Mouse (Mus musculus): ENCODE data around the gene Rassf6.

The Rassf6 gene

DNA sequence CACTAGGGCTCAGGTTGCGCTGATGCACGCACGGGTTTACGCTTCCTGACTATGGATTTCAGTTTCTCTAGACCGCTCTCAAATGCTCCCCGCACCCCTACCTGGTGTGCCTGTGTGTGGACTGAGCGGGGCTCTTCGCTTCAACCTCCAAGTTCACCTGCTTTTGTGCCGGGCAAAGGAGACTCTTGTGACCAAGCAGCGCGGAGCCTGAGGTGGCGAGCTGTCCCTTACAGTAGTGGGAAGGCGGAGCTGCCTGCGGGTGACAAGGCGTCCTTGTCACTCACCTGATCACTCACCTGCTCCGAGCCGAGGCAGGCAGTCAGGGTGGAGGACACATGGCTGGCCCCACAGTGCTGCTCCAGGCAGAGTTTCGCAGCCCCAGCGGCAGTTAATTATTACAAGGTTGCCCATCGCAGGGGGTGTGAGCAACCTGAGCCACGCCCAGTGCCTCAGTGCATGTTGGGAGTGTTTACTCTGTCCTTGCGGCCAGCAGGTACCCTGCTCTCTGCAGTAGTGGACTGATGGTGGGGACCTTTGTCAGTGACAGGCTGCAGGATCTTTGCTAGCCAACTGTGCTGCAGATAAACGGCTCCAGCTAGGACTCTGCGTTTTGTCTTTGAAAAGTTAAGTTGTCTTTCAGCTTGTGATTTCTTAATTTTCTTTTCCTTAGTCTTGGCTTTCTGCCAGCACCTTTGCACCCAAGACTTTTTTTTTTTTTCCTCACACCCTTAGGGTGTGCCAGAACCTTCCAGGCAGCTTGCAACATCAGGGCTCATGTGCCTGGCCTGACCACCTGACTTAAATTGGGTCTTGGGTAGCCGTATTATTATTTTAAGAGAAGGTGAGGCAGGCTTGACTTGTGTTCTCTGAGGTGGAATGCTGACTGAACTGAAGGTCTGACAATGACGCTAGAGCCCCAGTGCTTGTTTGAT, at the start of gene Rassf6:
TSS of gene Rassf6 (minus strand) at position 372 of the 932 bp plus-strand sequence.
- DNase-seq (ENCODE audit: low spot score in 2 of 2): no peak

DNA sequence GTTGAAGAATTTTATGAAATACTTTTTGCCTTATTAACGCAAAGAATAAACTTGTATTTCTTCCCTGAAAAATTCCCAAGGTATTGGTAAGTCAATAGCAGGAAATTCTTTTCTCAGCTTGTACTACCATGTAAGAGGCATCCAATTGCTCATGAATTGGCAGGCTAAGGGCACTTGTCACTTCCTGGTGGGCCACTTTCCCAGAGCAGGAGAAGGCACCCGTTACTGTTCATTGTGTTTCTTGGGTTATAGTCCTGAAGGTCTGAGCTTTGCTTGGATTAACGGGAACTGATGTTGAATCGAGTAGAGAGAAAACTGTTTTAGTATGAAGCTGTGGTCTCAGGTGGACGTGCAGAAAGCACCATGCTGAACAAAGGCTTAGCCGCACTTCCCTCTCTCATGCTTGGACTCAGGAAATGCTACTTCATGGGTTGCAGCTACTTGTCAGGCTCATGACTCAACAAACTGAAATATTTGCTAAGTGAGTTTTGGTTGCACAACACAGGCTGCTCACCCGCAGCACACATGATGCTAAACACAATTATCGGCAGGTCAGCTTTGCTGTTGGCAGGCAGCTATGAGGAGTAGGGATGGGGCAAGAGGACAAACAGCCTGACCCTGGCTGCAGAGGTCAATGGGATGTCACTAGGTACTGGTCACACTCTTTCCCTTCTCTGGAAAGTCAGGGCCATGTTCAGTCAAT, 49.1 kb upstream of the Rassf6 start:
- no peak for DNase-seq (ENCODE audit: low spot score in 2 of 2)

DNA sequence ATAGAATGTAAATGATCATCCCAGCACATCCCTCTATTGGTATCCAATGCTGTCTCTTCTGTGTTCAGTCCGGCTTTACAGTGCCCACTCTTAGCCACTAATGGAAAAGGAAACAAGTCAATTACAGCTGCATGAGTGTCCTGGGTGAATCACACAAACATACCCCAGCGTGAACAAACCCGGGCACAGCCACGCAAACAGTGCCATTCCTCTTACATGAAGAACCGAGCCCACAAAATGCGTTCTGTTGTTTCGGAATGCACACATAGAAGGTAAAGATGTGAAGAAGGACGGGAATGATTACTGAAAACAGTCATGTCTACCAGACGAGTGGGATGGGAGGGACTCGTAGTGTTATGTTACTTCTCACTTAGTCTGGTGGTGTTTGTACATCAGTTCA, 47.5 kb upstream of the Rassf6 start:
- no peak for DNase-seq (ENCODE audit: low spot score in 2 of 2)

DNA sequence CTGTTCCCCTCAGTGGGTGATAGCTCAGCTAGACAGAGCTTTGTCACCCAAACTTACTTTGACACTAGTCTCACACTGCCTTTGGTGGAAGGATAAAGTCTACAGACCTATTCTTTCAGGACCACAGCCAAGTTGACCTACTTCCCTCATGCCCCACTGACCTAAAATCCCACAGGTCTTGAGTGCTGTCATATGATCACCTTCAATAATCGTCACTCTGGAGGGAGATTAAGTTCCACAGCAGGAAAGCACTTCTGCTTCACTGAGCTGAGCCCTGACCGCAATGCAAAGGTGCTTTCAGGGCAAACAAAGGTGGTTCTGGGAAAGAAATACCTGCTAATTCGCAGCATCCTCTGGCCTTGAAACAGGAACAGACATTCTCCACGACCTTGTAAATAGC, 44.5 kb upstream of the Rassf6 start:
- DNase-seq (ENCODE audit: low spot score in 2 of 2): no peak

DNA sequence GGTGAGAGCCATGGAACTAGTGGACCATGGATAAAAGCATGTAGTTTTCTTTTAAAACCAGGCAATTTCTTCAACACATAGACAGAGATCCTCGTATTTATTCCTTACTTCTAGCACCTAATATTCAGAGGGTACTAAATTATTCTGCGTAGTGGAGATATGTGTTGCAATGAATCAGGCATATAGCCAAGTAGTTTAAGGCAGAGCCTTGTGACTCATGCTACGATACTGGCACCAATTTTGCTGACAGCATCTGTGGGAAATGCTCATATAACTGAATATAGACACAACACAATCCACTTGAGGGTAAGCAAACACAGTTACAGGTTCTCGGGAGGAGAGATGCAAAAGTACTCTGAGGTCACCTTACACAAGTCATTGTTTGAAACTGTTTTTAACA, 41.4 kb upstream of the Rassf6 start:
- no peak for DNase-seq (ENCODE audit: low spot score in 2 of 2)

DNA sequence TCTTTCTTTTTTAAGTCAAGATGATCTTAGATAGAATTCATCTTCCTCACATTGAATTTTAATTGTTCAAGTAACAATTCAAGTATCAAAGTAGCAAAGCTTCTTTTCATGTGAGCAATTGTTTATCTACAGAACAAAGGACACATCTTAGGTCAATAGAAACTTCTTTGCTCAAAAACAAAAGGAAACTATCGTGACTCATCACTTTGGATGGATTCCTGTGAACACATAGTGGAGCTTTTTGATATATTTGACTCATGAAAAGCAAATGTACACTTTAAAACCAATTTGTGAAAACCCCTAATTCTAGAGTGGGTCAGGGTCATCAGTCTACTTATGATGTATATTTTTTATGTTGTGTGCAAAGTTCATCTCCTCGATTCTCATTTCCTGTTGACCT, 37.1 kb upstream of the Rassf6 start:
- no peak for DNase-seq (ENCODE audit: low spot score in 2 of 2)

DNA sequence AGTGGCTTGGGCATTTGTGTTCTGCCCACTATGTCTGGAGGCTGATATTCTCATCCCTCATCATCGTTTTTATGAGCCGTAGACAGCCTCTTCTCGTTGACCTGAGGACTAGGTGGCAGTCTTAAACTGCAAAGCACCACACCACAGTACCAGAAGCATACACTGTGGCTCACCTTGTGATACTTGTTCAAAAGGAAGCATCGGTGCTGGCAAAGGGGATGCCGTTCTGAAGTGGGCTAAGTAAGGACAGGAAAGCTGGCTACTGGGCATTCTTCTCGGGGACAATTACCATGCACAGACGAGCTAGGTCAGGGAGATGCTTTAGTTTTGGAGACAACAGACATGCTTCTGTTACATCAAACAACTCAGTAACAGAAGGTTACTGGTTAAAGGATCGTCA, 21.4 kb upstream of the Rassf6 start:
- no peak for DNase-seq (ENCODE audit: low spot score in 2 of 2)

DNA sequence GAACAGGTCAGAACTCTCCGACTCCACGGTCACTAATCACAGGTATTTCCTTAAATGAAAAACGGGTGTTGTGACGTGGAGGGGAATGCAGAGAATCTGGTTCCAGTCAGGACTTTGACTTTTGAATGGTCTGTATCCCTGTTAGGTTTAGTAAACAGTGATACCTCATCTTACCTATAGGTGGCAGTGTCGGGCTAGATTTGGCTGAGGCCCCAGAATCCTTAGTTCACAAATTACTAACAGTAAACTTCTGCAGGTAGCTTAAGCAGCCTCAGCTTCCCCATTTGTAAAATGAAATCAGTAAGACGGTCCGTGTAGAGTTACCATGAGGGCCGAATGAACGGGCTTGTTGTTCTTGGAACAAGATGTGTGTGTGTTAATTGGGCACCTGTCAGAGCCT, 21.0 kb upstream of the Rassf6 start:
- DNase-seq (ENCODE audit: low spot score in 2 of 2): peak in 1 of 2 experiments; percentile 61

DNA sequence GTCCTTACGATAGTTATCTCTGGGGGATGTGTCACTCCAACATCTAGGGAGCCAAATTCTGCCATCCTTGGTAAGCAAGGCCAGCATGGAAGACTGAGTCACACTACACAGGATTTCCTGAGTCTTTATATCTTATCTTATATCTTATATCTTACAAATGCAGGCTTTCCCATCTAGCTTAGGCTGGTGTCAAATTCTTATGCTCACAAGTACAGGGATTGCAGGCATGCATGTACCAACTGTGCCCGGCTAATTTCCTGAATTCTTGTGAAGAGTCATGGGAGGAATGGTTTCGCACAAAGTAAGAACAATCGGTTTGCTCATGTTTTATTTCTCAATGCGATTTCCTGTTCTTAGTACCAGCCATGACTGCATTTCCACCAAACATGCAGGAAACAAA, 20.0 kb upstream of the Rassf6 start:
- no peak for DNase-seq (ENCODE audit: low spot score in 2 of 2)

DNA sequence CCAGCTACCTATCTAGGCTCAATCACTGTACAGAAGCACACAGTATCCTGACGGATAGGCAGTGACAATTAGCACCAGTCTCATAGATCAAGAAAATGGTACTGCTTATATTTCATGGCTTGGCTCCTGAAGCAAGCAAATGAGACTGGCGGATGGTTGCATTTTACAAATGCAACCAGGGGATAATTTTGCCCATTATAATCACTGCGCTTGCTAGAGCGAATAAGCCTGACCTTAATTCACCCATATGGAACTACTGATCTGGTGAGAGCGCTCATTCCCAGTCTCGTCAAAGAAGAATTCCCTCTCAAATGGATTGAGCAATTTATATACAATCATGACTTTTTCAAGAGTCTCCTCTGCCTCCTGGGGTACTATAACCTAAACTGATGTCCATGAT, 16.2 kb upstream of the Rassf6 start:
- no peak for DNase-seq (ENCODE audit: low spot score in 2 of 2)

DNA sequence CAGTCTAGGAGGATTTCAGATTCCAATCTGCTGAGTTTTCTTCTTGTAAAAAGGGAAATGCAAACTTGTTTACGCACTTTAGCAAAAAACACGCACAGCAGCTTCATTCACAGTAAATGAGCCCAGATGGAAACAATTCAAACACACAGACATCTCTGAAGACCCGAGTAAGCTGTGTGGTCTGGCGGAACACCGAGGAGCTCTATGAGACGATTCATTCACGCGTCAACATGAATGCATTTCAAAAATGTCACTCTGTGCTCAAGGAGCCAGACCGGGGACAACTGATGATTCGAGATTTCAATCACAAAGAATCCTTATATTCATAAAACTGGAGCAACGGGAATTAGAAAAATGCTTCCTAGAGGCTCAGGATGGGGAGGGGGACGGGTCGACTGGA, 15.4 kb upstream of the Rassf6 start:
- no peak for DNase-seq (ENCODE audit: low spot score in 2 of 2)

DNA sequence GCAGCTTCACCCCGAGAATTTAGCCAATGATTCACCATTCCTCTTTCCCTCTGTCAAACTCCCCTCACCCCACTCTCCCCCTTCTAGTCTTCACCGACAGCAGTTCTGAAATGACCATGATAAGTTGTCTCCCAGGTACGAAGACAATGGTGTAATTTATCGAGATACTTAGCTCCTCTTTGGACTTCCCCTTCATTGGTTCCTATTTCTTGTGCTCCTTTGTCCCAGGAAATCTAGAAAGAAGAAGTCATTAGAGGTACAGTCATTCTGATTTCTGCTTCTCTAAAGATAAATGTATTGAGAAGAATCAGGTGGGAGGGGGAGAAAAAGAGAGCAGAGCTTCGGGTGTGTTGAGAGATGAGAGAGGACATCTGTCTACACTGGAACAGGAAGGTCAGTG, 14.3 kb upstream of the Rassf6 start:
- DNase-seq (ENCODE audit: low spot score in 2 of 2): no peak

DNA sequence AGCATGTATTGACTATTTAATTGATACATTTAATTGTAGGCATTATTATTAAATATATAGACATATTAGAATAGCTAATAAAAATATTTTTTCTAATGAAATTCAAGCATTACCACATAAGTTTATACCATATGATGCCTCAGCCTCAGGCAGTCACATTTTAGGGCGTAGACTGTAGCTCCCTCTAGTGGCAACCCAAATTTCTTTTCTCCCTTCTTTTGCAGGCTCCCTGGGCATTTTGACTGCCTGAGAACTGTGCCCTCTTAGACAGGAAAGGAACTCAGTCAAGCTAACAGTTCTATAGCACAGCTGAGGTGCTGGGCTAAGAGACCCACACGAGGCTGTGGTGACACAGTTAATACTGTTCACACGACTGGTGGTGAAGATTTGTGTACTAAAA, 12.3 kb upstream of the Rassf6 start:
- DNase-seq (ENCODE audit: low spot score in 2 of 2): peak; percentile 63 to 81

DNA sequence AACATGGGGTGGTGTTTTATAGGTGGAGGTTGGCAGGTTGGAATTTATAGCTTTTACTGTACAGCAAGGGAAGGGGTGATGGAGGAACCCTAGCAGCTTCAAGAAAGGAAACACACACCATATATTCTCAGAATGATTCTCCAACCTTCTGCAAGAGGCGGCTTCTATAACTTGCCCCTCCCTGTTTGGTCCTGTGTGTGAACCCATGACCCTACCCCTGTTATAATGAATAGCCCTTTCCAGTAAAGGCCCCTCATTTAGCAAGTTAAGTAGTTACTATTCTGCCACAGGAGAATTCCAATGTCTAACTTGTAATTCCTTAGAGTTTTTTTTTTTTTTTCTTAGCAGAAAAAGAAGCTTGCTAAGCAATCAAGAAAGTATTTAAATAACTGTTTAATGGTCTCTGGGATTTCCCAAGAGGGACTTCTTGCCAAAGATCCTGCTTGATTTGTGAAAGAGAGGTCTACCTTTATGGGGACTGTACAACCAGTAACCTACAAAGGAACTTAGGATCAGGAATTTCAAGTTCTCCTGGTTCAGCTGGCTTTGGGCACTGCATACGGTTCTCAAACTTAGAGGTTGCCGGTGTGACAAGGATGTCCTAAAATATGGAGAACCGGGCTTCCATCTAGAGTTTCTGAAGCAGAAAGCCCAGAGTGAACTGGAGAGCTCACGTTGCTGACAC, 10.2 kb upstream of the Rassf6 start:
- no peak for DNase-seq (ENCODE audit: low spot score in 2 of 2)

DNA sequence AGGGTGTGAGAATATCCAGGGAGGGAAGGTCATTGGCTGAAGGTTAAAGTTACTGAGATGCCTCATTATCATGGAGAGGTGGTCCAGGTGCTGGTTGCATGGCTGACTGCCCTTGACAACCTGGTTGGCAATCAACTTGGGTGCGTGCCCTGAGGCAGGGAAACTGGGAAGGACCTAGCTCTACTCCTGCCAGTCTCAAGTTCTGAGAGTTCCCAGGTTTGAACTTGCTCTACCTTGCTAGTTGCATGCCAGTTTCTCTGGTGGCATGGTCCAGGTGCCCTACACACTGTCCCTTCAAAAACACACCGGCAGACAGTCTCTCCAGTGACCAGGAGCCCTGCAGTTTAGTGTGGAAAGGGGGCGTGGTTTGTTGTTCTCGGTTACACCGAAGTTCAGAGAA, 7.0 kb upstream of the Rassf6 start:
- no peak for DNase-seq (ENCODE audit: low spot score in 2 of 2)

DNA sequence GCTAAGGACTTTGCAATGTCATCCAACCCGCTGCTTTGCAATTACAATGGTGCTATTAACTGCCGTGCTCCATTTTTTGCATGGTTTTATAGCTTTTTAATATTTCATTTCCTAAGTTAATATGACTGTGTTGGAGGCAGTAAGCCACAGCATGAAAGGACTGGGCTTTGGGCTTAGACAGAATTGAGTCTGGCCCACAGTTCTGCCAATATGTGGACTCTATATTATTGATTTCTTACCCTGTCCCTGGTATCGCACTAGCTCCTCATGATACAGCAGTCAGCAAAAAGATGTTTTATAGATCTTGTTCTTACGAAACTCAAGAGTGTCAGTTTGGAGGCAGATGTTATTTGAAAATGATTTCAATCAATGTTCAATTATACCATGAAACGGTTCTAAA, 5.9 kb upstream of the Rassf6 start:
- DNase-seq (ENCODE audit: low spot score in 2 of 2): no peak

DNA sequence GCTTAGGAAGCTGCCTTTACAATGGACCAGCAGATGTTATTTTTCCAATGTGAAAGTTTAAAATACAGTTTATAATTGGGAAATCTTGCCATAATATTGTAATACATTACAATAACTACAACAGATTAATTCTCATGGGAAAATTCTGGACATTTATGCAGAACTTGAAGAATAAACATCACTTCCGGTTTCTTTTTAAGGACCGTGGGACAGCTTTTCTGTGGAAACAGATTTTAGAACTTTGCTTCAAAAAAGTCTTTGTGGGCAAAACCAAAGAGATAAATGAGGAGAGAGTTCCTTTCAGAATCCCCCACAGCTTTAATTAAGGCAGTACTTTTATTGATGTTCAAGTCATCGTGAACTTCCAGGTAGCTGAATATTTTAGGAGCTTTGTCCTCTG, 5.1 kb upstream of the Rassf6 start:
- no peak for DNase-seq (ENCODE audit: low spot score in 2 of 2)

DNA sequence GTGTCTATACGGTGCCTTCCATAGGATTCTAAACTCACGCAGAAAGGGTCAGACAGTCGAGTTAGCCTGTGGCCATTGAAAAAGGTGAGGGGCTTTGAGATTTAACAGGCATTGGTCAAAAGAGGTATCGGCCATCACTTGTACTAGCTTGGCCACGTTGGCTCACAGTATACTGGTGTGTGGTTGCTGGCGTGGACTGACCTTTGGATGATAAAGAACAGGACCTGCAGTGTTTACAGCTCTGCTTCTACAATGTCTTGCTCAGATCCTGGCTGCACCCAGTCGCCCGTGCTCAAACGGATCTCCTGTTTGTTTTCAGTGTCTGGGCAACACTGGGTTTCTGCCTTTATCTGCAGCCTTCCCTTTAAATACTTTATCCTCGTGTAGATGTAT, 757 bp upstream of the Rassf6 start:
- no peak for DNase-seq (ENCODE audit: low spot score in 2 of 2)

DNA sequence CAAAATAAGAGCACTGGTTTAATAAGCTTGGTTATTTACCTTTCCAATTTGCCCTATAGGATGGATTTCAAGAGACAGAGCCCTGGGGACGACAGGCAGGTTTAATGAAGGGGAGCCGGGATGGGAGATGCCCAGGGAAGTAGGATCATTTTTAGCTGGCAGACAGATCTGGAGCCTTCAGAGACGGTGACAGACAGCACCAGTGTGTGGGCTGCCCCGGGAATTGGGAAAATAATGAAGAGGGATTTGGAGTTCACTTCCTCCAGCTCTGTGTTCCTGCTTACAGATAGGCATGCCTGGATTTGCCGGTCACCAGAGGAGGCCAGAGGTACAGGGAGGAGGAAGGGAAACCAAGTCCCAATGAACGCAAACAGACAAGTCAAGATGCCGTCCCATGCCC, 5.6 kb downstream of the Rassf6 start:
- DNase-seq (ENCODE audit: low spot score in 2 of 2): no peak

DNA sequence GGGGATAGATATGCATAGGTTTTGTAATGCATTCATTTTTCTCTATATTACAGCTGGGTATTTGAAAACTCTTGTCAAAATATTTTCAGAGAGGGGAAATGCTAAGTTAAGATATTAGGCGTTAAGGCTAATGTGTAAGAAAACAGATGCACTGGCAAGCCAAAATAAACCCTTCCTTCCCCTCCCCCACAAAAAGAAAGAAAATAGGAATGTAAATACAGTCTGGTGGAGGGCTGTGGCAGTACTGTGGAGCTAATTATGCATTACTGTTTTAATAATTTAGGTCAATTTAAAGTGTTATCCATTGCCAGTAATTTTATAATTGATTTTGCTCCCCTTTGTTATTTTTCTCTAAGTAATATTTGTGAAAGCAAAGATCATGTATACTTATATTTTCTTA, 11.9 kb downstream of the Rassf6 start:
- DNase-seq (ENCODE audit: low spot score in 2 of 2): no peak

DNA sequence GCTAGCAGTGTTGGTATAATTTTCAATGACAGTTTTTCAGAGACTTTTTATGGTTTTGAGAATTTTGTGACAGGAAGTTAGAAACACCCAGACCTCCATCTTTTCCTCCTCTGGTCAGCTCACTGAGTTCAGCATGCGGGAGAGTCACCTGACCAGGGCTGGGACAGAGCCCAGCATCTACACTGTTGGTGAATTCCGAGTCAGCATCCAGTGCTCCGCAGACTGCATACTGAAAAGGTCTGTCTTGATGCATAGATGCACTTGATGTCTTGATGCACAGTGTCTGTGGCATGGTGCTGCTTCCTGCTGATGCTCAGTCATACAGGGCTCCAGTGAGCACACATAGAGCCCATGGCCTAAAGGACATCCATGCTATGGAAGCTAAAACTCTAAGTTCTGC, 12.4 kb downstream of the Rassf6 start:
- no peak for DNase-seq (ENCODE audit: low spot score in 2 of 2)

DNA sequence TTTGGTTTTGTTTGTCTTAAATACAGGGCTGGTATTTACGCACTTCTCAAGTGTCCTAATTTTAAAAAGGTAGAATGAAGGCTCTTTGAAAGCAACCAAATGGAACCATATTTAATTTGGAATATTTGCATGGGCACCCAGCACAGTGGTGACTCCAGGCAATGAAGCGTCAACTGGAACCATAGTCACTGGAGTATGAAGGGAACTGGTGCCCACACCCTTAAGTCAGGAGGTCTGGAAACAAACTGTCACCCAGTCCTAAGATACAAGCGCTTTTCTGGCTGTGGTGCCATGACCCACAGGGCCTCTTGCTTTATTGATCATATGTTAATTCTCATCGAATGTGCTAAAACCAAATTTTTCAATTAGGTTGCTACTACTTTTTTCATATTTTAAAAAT, 13.0 kb downstream of the Rassf6 start:
- DNase-seq (ENCODE audit: low spot score in 2 of 2): no peak
